Mouse (Mus musculus) spleen, postnatal 4 days (tissue): ENCODE measurements around the gene Rasal2.

Experiments
- DNase-seq, 2 experiments: peaks; one replicate each; pipeline ENCODE4 v3.0.0; 2022; ENCODE audit warnings: low spot score in 2 of 2

The Rasal2 gene

GRCm38 (mm10) chr1:157343519-157343918 lies 68.9 kb downstream of the Rasal2 start:
- no peak for DNase-seq

GRCm38 (mm10) chr1:157334834-157335233 lies 77.6 kb downstream of the Rasal2 start:
- DNase-seq = no peak

GRCm38 (mm10) chr1:157328068-157328467 lies 84.3 kb downstream of the Rasal2 start:
- DNase-seq = no peak

GRCm38 (mm10) chr1:157323091-157323490 lies 89.3 kb downstream of the Rasal2 start:
- DNase-seq = no peak

- no peak for DNase-seq
These were observed 93.5 kb downstream of the Rasal2 start for GRCm38 (mm10) chr1:157318896-157319295.

GRCm38 (mm10) chr1:157301266-157301665 lies 111.1 kb downstream of the Rasal2 start:
- DNase-seq = no peak

GRCm38 (mm10) chr1:157299559-157299958 lies 112.8 kb downstream of the Rasal2 start:
- no peak for DNase-seq

- DNase-seq = no peak
These were observed 113.4 kb downstream of the Rasal2 start for GRCm38 (mm10) chr1:157298990-157299389.

GRCm38 (mm10) chr1:157297137-157297536 lies 115.3 kb downstream of the Rasal2 start:
- DNase-seq = no peak

GRCm38 (mm10) chr1:157295868-157296267 lies 116.5 kb downstream of the Rasal2 start:
- no peak for DNase-seq

- no peak for DNase-seq
These were observed 122.2 kb downstream of the Rasal2 start for GRCm38 (mm10) chr1:157290173-157290572.

GRCm38 (mm10) chr1:157289251-157289650 lies 123.1 kb downstream of the Rasal2 start:
- no peak for DNase-seq

- no peak for DNase-seq
These were observed 125.8 kb downstream of the Rasal2 start for GRCm38 (mm10) chr1:157286561-157286960.

- DNase-seq = no peak
These were observed 127.0 kb downstream of the Rasal2 start for GRCm38 (mm10) chr1:157285366-157285765.

- DNase-seq = no peak
These were observed 131.6 kb downstream of the Rasal2 start for GRCm38 (mm10) chr1:157280781-157281180.

- no peak for DNase-seq
These were observed 136.6 kb downstream of the Rasal2 start for GRCm38 (mm10) chr1:157275672-157276307.

- no peak for DNase-seq
These were observed 144.5 kb downstream of the Rasal2 start for GRCm38 (mm10) chr1:157267894-157268293.

- no peak for DNase-seq
These were observed 155.8 kb downstream of the Rasal2 start for GRCm38 (mm10) chr1:157256562-157256961.

- DNase-seq = no peak
These were observed 156.6 kb downstream of the Rasal2 start for GRCm38 (mm10) chr1:157255776-157256175.

GRCm38 (mm10) chr1:157253600-157254490 lies 158.6 kb downstream of the Rasal2 start:
- DNase-seq = no peak

- DNase-seq = no peak
These were observed 164.3 kb downstream of the Rasal2 start for GRCm38 (mm10) chr1:157248112-157248511.

GRCm38 (mm10) chr1:157247341-157247740 lies 165.1 kb downstream of the Rasal2 start:
- DNase-seq = no peak

GRCm38 (mm10) chr1:157246779-157247178 lies 165.6 kb downstream of the Rasal2 start:
- no peak for DNase-seq
